Comparison of ENCODE assay signal across 14 mouse cellular contexts in the genomic region with DNA sequence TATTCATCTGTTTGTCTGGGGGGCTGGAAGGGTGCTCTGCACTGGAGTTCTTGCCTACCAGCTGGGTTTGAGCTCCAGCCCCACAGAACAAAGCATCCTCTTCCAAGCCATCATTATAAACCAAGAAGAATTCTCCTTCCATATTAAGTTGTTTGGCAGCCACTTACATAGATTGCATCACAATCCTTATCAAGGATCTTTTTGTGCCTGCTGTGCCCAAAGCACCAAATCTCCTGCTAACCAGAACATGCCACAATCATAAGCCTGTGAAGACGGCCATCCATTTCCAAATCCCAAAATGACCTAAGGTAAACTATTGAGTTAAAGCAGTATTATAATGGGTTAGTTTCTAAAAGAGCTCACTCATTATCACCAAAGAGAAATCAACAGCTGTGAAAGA.
"Had no signal": no experiment of that assay in that cellular context is flagged by ENCODE, and none has a peak within 500 bp of the region (broad histone marks: within the 10 kb centered on the region; RNA-seq: fewer than 3 reads in every experiment).

No protein-coding gene starts in this region.

- H3K27ac ChIP-seq: intestine, embryonic 15.5 days; left cerebral cortex, adult 2 months; liver, embryonic 12.5 days; liver, embryonic 15.5 days; midbrain, embryonic 12.5 days had no signal

- H3K27me3 ChIP-seq: intestine, embryonic 15.5 days; liver, embryonic 12.5 days; liver, embryonic 15.5 days; midbrain, embryonic 12.5 days had no signal

- H3K4me3 ChIP-seq: intestine, embryonic 15.5 days; left cerebral cortex, adult 2 months; liver, embryonic 12.5 days; liver, embryonic 15.5 days; midbrain, embryonic 12.5 days had no signal

- H3K4me2 ChIP-seq: intestine, embryonic 15.5 days; liver, embryonic 12.5 days; liver, embryonic 15.5 days; midbrain, embryonic 12.5 days had no signal

- DNase-seq: kidney, adult 11 months; kidney, adult 9 months; kidney, postnatal 14 days; kidney, postnatal 4 days; layer of hippocampus, postnatal 36 days; lung, postnatal 4 days; thymus, adult 18-20 months; thymus, postnatal 36 days had no signal

- H3K36me3 ChIP-seq: intestine, embryonic 15.5 days had no signal

- H3K9ac ChIP-seq: intestine, embryonic 15.5 days; liver, embryonic 12.5 days; liver, embryonic 15.5 days; midbrain, embryonic 12.5 days had no signal

- H3K9me3 ChIP-seq: intestine, embryonic 15.5 days; liver, embryonic 12.5 days; liver, embryonic 15.5 days; midbrain, embryonic 12.5 days had no signal

- ATAC-seq: intestine, embryonic 15.5 days; liver, embryonic 12.5 days; midbrain, embryonic 16.5 days had no signal
